Mouse (Mus musculus) CH12.LX (cell line): Measurements from ENCODE around the gene Cdh10. TPM values are rescaled to one million over a fixed set of nuclear protein-coding genes. Genes with fewer than 3 reads are reported as not detected.
A peak's percentile ranks its signal among the peaks of the same experiment; 100 is the strongest.

ENCODE experiments used
- DNase-seq: peaks from one replicate; pipeline ENCODE4 v3.0.0-alpha.2; 2013; ENCODE audit errors: extremely low read depth
- H3K27ac ChIP-seq: 2 replicates; pipeline ENCODE4 v1.5.1; 2012; ENCODE audit warnings: low read depth, mild to moderate bottlenecking, control low read depth, moderate library complexity; ENCODE audit not compliant: insufficient read depth
- H3K27me3 ChIP-seq: replicated peaks from 2 replicates; pipeline ENCODE3; 2012; ENCODE audit warnings: inconsistent platforms
- H3K36me3 ChIP-seq, 2 experiments: replicated peaks in 1 of 2; 2 replicates each; pipeline versions ENCODE3 to v1.6.1; 2012; ENCODE audit warnings: inconsistent platforms in 1 of 2, low read length in 1 of 2, mild to moderate bottlenecking in 1 of 2, mixed read lengths in 1 of 2, moderate library complexity in 1 of 2; ENCODE audit not compliant: control insufficient read depth in 1 of 2, insufficient read depth in 1 of 2
- H3K4me1 ChIP-seq, 2 experiments: 2 replicates each; pipeline ENCODE4 v1.6.1; 2012; ENCODE audit warnings: inconsistent platforms in 1 of 2, moderate library complexity in 1 of 2; ENCODE audit not compliant: insufficient read depth in 2 of 2, control insufficient read depth in 1 of 2
- H3K4me2 ChIP-seq: 2 replicates; pipeline ENCODE4 v1.6.1; 2012; ENCODE audit warnings: low read depth, mild to moderate bottlenecking, control low read depth; ENCODE audit not compliant: poor library complexity, insufficient read depth, severe bottlenecking
- H3K4me3 ChIP-seq, 3 experiments: fragments of 150-350 bp in 1 of 3; sonication (generic) in 1 of 3; replicated peaks in 1 of 3; 2 replicates each; pipeline versions ENCODE3 to v1.5.1; 2011 to 2012; ENCODE audit warnings: low read depth in 2 of 3, low read length in 2 of 3, mild to moderate bottlenecking in 2 of 3, moderate library complexity in 2 of 3, control low read depth in 1 of 3, improper control_type of control experiment in 1 of 3, inconsistent platforms in 1 of 3, mixed read lengths in 1 of 3; ENCODE audit not compliant: poor library complexity in 1 of 3
- H3K79me2 ChIP-seq: replicated peaks from 2 replicates; pipeline ENCODE4 v1.6.1; 2012; ENCODE audit warnings: mild to moderate bottlenecking, moderate library complexity; ENCODE audit not compliant: control insufficient read depth, poor library complexity, insufficient read depth, severe bottlenecking; ENCODE audit errors: extremely low read depth
- H3K9ac ChIP-seq: 2 replicates; pipeline ENCODE4 v1.6.1; 2012; ENCODE audit warnings: low read depth, mild to moderate bottlenecking, control low read depth, moderate library complexity; ENCODE audit not compliant: insufficient read depth
- H3K9me3 ChIP-seq: replicated peaks from 2 replicates; pipeline ENCODE3; 2012; ENCODE audit warnings: low read length, inconsistent platforms, mixed read lengths
- CHD1 ChIP-seq: IDR thresholded peaks from 2 replicates; pipeline ENCODE4 v1.6.1; 2012; ENCODE audit warnings: low read depth, low read length, improper control_type of control experiment, inconsistent platforms
- CTCF ChIP-seq, 2 experiments: IDR thresholded peaks in 1 of 2; conservative IDR thresholded peaks in 1 of 2; 2 replicates each; pipeline ENCODE4 v1.5.1; 2011 to 2012; ENCODE audit warnings: low read depth in 2 of 2, low read length in 2 of 2, improper control_type of control experiment in 1 of 2, inconsistent platforms in 1 of 2, mild to moderate bottlenecking in 1 of 2, moderate library complexity in 1 of 2
- E2F4 ChIP-seq: IDR thresholded peaks from 2 replicates; pipeline ENCODE4 v1.6.1; 2011; ENCODE audit warnings: low read depth, low read length, improper control_type of control experiment; ENCODE audit not compliant: insufficient replicate concordance
- ELF1 ChIP-seq: IDR thresholded peaks from 2 replicates; pipeline ENCODE4 v1.6.1; 2014; ENCODE audit warnings: low read depth, mild to moderate bottlenecking, inconsistent platforms, low read length, improper control_type of control experiment
- JUND ChIP-seq: conservative IDR thresholded peaks from 2 replicates; pipeline ENCODE4 v1.6.1; 2011; ENCODE audit warnings: low read depth, low read length, improper control_type of control experiment
- MAFK ChIP-seq: IDR thresholded peaks from 2 replicates; pipeline ENCODE4 v1.6.1; 2011; ENCODE audit warnings: low read length, improper control_type of control experiment; ENCODE audit not compliant: insufficient replicate concordance
- MAX ChIP-seq: IDR thresholded peaks from 2 replicates; pipeline ENCODE4 v1.6.1; 2011; ENCODE audit warnings: low read length, improper control_type of control experiment
- MAZ ChIP-seq: IDR thresholded peaks from 2 replicates; pipeline ENCODE4 v1.6.1; 2012; ENCODE audit warnings: low read depth, mild to moderate bottlenecking, inconsistent platforms, low read length, improper control_type of control experiment, moderate library complexity
- MYC ChIP-seq: IDR thresholded peaks from 2 replicates; pipeline ENCODE4 v1.6.1; 2011; ENCODE audit warnings: low read depth, mild to moderate bottlenecking, improper control_type of control experiment, low read length
- NRF1 ChIP-seq: IDR thresholded peaks from 2 replicates; pipeline ENCODE4 v1.6.1; 2014; ENCODE audit warnings: low read depth, mild to moderate bottlenecking, inconsistent platforms, low read length, improper control_type of control experiment, moderate library complexity
- POLR2AphosphoS2 ChIP-seq: IDR thresholded peaks from 2 replicates; pipeline ENCODE4 v1.6.1; 2011; ENCODE audit warnings: low read depth, low read length, improper control_type of control experiment
- RAD21 ChIP-seq: IDR thresholded peaks from 2 replicates; pipeline ENCODE4 v1.6.1; 2011; ENCODE audit warnings: low read depth, mild to moderate bottlenecking, low read length, improper control_type of control experiment, moderate library complexity
- SIN3A ChIP-seq: IDR thresholded peaks from 2 replicates; pipeline ENCODE4 v1.6.1; 2012; ENCODE audit warnings: low read length, improper control_type of control experiment, inconsistent platforms
- SMC3 ChIP-seq: IDR thresholded peaks from 2 replicates; pipeline ENCODE4 v1.6.1; 2011; ENCODE audit warnings: low read depth, low read length, improper control_type of control experiment
- dilution Hi-C: fragments of 300-500 bp; cut with MboI; formaldehyde crosslinking; loops from 2 replicates; pipeline ENCODE4 v1.14.3; 2020; ENCODE audit warnings: low sequenced_read_pairs; ENCODE audit not compliant: extremely low pct_unique_long_range_greater_than_20kb, extremely low pct_ligation_motif_present
- in situ Hi-C: fragments of 300-500 bp; cut with MboI; formaldehyde crosslinking; loops from 3 replicates; pipeline ENCODE4 v1.14.3; 2019; ENCODE audit warnings: low sequenced_read_pairs, low pct_ligation_motif_present, low pct_unique_long_range_greater_than_20kb, mixed read lengths
- polyA plus RNA-seq: library from polyadenylated mRNA; unstranded; fragments of >175 nt; gene quantifications from 2 replicates; pipeline ENCODE4 v1.2.1, GENCODE M21; 2012; ENCODE audit warnings: low read depth; ENCODE audit not compliant: insufficient read length
- total RNA-seq, 2 experiments: library from RNA; depleted of rRNA; stranded (reverse); fragments of 300-350 nt in 1 of 2; fragments of >200 nt in 1 of 2; gene quantifications; 2 replicates each; pipeline ENCODE4 v1.2.3; 2012 to 2014

The Cdh10 gene
- total and polyA plus RNA-seq, 3 experiments = not detected

- Histone ChIP-seq H3K4me2 (no peak overlapping the region), H3K27ac (no peak overlapping the region)
- in situ Hi-C loops = no loop called here
Measured at GRCm38 (mm10) chr15:18820226-18820625, 1.5 kb downstream of the Cdh10 start.

DNA sequence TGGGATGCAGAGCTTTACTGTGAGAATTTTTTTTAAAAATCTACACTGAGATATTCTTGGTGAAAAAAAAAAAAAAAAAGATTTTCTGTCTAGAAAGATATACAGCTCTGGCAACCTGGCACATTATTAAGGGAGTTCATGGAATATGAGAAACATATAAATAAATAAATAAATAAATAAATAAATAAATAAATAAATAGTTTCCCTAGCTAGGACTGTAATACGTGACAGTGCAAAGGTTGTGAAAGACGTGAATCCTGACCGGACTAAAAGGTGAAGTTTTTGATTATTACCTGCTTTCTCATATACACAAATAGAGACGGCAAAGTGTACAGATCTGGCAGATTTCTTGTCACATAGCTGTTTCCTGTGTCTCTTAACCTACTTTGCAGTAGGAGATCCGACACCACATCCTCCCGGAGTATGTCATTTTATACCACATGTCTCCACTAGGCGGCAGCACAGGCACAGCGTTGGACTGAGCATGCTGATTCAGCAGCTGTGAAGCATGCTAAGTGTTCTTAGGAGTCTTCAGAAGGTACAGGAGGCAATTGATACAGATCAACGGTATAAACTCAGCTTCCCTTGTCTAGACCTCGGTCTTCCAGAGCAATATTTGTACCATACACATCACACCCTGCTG is 2.5 kb downstream of the Cdh10 start:
- TF ChIP-seq MAZ (no peak), CTCF (conservative IDR thresholded peaks at IDR 0.05 in 1 of 2, IDR thresholded peaks at IDR 0.05 in 1 of 2; ENCODE audit: low read depth in 2 of 2, low read length in 2 of 2) (peak; percentile 59 to 60), SIN3A (no peak), RAD21 (peak; percentile 54), SMC3 (peak; percentile 40), JUND (no peak), MAFK (peak; percentile 98), MAX (peak; percentile 38; the same call in 1 of the 2 replicates)
- TF ChIP-seq, all 38 proteins: peak for 5
- no peak overlapping the region for H3K4me3 ChIP-seq
- no peak overlapping the region for H3K4me2 ChIP-seq
- no peaks in the 10 kb centered on the region for H3K36me3 ChIP-seq
- dilution Hi-C loops (no loop called here), in situ Hi-C loops (no loop called here)
- H3K9ac ChIP-seq = no peak overlapping the region
- H3K27ac ChIP-seq = no peak overlapping the region
- H3K27me3 ChIP-seq = no peaks in the 10 kb centered on the region
- peak; percentile 18 for DNase-seq
- no peaks in the 10 kb centered on the region for H3K4me1 ChIP-seq
- no peaks in the 10 kb centered on the region for H3K79me2 ChIP-seq
- H3K9me3 ChIP-seq = peaks cover 47% of the 10 kb centered on the region

More at GRCm38 (mm10) chr15:18820226-18820625, 1.5 kb downstream of the Cdh10 start:
- Histone ChIP-seq H3K4me3 (no peak overlapping the region), H3K4me1 (no peaks in the 10 kb centered on the region), H3K9ac (no peak overlapping the region), H3K27me3 (no peaks in the 10 kb centered on the region), H3K36me3 (no peaks in the 10 kb centered on the region), H3K9me3 (peaks cover 45% of the 10 kb centered on the region), H3K79me2 (no peaks in the 10 kb centered on the region)
- dilution Hi-C loops = no loop called here
- DNase-seq = no peak
- TF ChIP-seq ELF1 (no peak), NRF1 (no peak), SMC3 (no peak), SIN3A (no peak), E2F4 (no peak), MYC (no peak), CHD1 (no peak), MAZ (no peak), POLR2AphosphoS2 (no peak), RAD21 (no peak)
